Mouse (Mus musculus): Measurements from ENCODE around the gene Rab11b.

Gene Rab11b

DNA sequence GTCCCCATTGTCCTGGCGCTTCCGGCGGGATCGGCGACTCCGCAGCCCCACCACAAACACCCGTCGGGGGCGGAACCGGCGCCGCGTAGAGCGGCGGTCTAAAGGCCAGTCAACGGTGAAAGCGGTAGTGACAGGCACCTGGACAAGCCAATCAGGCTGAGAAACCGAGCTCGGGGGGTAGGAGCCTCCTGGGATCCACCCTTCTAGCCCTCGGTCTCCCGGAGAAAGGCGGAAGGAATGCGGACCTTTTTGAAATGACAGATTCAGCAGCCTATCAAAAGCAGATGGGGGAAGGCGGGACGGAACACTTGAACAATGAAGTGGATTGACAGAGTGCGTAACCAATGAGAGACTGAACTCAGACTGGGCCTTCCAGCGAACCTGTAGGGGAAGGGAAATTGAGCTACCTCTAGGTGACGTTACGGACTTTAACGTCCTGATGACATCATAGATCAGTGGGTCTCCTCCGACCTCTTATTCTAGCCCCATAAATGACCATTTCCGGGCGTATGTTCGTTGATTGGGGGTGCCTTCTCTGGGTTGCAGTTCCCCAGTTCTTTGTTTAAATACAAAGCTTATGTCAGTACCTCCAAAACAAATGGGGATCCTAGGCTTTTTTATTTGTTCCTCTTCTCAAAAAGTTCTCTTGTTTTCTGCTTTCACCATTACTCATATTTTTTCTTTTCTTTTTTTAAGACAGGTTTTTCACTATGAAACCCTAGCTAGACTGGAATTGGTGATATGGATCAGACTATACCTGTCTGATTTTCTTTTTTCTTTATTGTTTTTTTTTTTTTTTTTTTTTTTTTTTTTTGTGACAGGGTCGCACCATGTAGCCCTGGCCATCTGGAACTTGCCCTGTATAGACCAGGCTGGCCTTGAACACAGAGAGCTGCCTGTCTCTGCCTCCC is at the start of gene Rab11b:
Gene Rab11b, minus strand, starts transcription at position 276 of the 911 bp plus-strand sequence.
- DNase-seq (ENCODE audit: low spot score in 2 of 2): peak; percentile 100

DNA sequence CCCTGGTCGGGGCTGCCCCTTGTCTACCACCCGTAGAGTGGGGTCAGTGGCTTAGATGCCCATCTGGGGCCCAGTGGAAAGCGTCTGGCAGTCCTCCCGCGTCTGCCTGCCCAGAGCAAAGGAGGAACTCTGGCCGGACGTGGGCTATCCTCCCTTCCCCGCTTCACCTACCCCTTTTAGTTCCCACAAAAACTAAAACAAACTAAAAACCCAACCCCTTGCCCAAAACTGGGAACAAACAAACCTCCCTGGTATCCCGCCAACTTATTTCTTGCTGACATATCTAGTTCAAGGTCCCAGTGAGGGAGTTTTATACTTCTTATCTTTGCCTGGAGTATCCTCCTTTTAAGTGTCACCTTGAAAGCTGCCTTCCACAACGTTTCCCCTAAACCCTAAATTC is 47.9 kb upstream of the Rab11b start:
- no peak for DNase-seq (ENCODE audit: low spot score in 2 of 2)

DNA sequence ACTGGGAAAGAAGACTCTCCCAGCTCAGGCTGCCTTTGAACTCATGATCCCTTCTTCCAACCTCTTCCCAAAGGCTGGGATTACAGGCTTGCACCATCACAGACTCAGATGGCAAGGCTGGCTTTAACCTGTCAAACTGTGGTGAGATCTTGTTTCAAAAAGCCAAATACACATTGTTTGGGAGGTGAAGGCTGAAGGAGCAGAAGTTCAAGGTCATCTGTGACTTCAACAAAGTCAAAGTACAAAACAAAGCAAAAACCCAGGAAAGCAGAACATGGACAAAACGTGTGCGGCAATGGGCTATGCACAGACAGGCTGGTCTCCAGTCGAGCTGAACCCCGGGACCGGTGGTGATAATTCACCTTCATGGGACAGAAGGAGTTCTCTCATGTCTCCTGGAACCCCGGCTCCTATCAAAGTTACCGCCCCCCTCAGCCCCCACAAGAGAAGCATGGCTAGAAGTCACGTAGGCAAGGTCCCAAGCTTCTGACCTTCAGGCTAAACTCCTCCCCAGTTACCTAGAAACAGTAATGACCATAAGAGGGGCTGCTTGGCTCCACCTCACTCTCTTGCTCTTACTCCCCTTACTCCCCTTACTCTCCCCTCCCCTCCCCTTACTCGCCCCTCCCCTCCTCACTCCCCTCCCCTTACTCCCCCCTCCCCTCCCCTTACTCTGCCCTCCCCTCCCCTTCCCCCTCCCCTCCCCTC is 47.0 kb upstream of the Rab11b start:
- no peak for DNase-seq (ENCODE audit: low spot score in 2 of 2)

DNA sequence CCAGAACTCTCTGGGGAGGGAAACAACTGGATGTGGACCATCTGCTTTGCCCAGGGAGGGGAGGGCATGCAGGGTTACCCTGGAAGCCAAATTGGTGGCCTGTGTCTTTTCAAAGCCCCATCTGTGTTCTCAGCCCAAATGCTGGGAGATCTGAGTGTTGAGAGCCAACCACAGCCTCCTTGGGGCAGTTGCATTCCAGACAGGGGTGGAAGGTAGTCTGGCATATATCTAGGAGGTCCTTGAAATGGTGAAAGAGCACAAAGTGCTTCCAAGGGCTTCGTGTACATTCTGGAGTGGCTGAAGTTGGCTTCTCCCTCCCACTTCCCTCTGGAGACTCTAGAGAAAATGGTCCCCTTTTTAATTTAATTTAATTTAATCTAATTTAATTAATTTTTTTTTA is 44.4 kb upstream of the Rab11b start:
- no peak for DNase-seq (ENCODE audit: low spot score in 2 of 2)

DNA sequence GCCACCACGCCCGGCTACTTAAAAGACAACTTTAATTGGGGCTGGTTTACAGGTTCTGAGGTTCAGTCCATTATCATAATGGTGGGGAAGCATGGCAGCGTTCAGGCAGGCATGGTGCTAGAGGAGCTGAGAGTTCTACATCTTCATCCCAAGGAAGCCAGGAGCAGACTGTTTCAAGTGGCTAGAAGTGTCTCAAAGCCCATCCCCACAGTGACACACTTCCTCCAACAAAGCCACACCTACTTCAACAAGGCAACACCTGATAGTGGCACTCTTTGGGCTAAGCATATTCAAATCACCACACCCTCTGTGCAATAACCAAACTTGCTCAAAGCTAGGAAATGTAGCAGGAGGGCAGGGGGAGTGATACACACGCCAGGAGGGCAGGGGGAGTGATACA is 43.9 kb upstream of the Rab11b start:
- no peak for DNase-seq (ENCODE audit: low spot score in 2 of 2)

DNA sequence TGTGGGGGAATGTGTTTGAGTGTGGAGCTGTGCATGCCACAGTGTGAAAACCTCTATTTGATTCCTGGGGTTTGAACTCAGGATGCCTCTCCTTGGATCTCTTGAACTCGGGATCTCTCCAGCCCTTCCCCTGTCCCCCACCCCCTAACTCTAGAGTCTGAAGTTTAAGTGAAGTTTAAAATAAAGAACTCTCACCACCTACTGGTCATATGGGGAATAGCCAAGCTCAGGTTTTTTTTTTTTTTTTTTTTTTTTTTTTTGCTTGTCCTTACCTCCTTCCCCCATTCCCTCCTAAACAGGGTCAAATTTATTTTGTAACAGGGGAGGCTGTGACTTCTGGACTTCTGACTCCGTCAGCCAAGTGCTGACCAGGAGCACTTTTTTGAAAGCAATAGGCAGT is 41.9 kb upstream of the Rab11b start:
- no peak for DNase-seq (ENCODE audit: low spot score in 2 of 2)

DNA sequence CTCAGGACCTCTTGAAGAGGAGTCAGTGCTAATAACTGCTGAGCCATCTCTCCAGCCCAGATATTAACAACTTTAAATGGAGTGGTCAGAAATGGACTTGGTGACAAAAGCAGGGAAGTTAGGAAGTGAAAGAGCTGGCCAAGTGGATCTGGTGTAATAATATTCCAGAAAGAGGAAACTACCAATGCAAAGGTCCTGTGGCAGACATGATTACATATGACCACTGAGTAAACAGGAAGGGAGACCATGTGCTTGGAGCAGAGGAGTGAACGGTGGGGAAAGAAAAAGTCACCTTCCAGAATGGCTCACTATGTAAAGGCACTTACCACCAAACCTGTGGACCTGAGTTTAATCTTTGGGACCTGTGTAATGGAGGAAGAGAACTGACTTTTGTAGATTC is 38.9 kb upstream of the Rab11b start:
- no peak for DNase-seq (ENCODE audit: low spot score in 2 of 2)

DNA sequence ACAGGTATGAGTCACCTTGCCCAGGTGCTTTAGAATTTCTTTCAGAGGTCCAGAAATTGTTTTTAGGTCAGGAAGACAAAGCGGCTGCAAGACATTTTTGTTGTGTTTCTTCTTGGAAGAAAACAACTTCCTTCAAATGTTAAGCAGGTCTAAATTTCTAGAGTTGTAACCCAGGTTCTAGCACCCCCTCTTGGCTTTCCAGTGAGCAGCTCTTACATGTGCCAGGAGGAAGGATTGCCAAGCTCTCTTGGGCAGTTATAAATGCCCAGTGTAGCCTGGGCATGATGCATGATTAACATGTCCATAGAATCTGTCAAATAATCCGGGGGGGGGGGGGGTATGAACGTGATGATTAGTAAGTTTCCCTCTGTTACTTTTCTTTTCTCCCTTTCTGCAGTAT is 38.0 kb upstream of the Rab11b start:
- no peak for DNase-seq (ENCODE audit: low spot score in 2 of 2)

DNA sequence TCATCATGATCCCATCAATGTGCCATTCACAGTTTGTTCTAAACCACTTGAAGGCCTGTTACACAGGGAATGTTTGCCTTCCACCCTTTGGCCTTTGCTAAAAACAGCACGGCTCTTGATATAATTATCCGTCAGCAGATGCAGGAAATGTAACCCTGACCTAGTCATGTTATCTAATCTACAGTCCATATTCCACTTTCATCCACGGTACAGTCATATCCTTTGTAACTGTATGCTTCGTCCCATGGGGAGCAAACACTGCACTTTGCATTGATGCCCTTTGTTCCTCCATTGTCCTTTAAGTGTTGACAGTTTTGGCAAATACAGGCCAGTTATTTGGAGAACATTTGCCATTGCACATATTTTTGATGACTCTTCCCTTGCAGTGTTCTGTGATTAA is 28.4 kb upstream of the Rab11b start:
- DNase-seq (ENCODE audit: low spot score in 2 of 2): no peak

DNA sequence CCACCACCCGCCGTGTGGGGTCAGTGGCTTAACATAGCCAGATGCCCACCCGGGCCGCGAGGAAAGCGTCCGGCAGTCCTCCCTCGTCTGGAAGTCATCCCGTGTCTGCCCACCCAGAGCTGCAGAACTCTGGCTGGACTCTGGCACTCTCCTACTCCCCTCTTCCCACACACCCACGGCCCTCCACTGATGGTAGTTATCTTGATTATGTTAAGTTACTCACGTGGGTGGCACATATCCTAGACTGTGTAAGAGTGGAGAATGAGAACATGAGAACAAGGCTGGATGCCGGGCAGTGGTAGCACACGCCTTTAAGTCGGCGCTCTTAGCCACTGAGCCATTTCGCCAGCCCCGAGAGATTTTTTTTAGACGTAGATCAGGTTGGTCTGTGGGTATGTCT is 26.0 kb upstream of the Rab11b start:
- DNase-seq (ENCODE audit: low spot score in 2 of 2): no peak

DNA sequence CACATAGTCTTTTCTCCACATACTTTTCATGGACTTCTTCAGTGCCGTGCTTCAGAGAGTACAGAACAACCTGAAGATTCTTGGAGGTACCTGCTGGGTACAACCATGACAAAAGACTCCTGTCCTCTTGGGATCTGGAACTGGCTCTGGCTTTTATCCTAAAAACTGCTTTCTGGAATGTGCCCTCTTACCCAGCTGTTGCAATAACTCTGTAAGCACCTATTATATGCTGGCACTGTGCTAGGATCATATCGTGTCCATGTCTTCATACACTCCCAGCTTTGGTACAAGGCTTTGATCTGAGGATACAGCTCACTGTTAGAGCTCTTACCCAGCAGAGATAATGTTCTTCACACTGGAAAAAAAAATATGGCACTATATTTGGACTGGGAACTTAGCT is 24.6 kb upstream of the Rab11b start:
- no peak for DNase-seq (ENCODE audit: low spot score in 2 of 2)

DNA sequence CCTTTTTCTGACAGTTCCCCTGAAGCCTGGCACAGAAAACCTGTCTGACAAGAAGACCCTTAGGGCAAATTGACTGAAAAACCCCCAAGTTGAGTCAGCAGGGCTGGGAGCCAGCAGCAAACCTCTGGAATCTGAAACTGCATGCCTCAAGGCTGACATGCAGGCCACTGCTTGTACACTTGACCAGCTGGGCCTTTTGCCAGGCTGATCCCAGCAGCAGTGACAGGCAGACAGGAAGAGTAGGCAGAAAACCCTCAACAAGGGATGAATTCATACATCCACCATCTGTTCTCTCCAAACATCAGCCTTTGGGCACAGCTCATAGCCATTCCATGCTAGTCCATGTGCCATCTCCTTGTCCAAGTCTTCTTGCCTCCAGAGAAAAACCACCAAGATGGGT is 23.1 kb upstream of the Rab11b start:
- peak in 1 of 2 experiments; percentile 40 for DNase-seq (ENCODE audit: low spot score in 2 of 2)

DNA sequence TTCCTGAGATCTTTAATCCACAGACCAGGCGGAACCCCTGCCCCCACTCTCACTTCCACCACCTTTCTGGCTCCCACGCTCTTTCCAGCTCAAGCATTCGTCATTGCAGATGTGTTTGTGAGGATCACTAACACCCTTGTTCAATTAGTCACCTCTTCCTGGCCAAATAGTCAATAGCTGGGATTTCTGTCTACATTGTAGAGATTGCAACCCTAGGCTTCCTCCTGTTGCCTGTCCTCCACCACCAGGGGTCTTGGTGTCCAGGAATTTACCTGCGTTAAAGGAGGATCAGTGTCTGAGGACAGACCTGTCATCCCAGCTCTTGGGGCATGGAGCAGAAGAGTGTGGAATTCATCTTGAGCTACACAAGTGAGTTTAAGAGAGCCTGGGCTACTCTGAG is 21.7 kb upstream of the Rab11b start:
- DNase-seq (ENCODE audit: low spot score in 2 of 2): no peak

DNA sequence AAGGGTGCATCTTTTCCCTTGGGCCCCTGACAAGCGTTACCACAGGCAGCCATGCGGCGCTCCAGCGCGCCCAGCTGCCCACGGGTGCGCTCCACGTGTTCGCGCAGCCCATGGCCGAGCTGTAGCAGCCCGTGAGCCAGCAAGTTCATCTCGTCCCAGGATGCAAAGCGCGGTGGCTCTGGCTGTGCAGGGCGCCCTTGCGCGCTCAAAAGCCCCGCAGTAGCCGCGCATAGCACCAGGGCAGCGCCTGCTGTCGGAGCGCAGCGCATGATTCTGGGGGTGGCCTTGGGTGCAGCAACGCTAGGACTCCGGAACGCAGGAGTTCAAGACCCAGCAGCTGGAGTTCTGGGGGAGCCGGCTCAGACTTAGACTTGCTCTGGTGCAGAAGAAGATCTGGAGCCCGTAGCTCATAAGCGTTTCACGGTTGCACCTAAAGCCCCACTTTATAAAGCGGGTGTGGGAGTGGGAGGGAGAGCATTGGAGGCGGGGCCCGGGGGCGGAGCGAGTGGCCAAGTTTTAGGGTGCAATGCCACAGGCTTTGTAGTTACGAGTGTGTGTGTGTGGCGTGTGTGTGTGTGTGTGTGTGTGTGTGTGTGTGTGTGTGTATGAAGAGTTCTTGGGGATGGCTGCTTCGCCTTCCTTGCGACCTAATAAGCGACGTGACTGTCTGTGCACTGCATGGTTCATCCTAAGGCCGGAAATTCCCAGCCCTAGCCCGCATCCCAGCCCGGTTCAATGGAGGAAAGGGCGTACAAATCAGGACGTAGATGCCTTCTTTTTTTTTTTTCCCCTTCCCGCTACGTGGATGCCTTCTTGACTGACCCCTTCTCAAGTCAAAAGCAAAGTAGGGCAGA is 21.0 kb upstream of the Rab11b start, which contains the start of gene Angptl4:
Gene Angptl4, minus strand, starts transcription at position 707 of the 854 bp plus-strand sequence.
- DNase-seq (ENCODE audit: low spot score in 2 of 2): peak in 1 of 2 experiments; percentile 24

DNA sequence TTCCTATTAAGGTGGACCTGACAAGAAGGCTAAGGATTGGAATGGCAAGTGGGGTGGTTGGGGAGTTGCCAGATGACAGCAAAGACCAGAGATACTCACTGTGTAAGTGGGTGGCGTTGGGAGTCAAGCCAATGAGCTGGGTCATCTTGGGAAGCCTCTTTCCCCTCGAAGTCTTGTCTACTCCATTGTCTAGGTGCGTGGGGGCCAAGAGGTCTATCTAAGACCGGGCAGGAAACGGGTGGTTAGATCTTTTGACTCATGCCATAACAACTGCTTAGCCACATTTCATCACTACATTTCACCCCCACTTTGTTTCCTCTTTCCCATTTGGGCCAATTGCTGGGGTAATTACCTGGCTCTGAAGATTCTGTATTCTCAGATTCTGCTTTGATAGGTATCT is 20.1 kb upstream of the Rab11b start:
- DNase-seq (ENCODE audit: low spot score in 2 of 2): no peak

DNA sequence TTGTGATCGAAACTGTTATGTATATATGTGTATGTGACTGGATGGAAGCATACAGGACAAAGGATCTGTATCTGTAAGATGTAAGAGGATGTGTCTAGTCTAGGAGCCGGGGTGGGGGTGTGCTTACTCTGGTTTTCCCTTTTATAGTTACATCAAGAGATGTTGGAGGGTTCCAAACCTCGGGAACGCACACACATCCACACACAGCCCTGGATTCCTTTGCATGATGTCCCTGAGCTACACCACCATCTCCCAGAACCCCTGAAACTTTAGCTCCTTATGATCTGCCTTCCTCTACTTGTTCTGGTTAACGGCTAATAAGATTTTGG is 19.6 kb upstream of the Rab11b start:
- DNase-seq (ENCODE audit: low spot score in 2 of 2): no peak

DNA sequence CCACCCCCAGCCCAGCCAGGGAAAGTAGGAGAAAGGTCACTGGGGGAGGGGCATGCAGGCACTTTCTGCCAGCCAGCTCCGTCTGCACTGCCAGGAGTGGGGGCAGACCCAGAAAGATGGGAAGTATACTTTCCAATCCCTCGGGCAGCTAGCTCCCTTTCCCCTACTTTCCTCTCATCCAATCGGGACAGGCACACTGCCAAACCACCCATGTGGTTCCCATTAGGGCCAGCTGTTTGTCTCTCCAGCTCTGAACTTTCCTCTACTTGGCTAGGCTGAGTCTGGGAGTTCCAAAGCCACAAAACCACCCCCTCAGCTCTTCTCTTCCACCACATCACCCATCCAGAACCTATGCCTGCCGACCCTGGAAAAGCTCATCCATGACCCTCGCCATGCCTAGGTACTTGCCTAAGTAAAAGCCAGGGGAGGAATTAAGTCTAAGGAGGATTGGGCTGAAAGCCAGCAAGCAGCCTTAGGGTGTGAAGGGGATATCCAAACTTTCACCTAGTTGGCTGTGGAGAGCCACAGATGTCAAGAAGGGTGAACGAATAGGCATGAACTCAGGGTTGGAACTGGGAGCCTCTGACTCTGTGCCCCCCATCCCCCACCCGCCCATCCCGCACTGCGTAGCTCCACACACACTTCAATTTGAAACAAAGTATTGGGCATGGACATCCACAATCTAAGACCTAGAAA is 19.1 kb upstream of the Rab11b start:
- DNase-seq (ENCODE audit: low spot score in 2 of 2): peak; percentile 60 to 61

DNA sequence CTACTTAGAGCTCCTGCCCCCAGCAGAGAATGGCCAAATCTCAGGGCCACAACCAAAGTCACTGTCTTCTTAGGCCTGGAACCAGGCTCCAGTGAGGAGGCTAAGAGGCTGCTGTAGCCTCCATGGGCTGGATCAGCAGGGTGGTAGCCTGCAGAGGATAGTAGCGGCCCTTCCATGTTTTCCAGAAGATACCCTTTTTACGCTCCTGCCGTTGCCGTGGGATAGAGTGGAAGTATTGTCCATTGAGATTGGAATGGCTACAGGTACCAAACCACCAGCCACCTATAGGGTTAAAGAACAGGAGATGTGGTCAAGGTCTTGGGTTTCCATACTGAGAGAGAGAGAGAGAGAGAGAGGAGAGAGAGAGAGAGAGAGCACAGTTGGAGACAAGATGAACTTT is 15.0 kb upstream of the Rab11b start:
- no peak for DNase-seq (ENCODE audit: low spot score in 2 of 2)

DNA sequence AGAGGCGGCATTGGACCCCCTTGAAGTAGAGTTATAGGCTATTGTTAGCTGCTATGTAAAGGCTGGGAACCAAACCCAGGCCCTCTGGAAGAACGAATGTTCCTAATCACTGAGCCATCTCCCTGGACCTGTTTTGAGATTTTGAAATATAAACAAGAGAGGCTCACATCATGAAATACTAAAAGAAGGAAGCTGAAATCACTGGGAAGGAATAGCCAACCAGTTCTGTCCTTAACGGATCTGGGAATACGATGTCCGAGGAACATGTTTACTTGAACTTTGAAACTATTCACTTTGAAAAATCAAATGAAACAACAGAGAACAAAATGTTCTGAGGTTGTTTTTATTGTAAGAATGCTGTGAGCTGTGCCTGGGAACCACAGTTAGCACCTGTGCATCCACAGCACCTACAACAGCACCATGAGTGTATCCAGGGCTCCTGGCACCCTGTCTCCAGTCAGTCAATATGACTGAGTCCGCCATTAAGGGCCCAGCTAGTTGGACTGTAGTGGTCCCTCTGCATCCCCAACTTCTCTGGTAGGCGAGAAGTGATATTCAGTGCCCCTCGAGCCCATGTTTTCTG is 14.3 kb upstream of the Rab11b start:
- DNase-seq (ENCODE audit: low spot score in 2 of 2): no peak

DNA sequence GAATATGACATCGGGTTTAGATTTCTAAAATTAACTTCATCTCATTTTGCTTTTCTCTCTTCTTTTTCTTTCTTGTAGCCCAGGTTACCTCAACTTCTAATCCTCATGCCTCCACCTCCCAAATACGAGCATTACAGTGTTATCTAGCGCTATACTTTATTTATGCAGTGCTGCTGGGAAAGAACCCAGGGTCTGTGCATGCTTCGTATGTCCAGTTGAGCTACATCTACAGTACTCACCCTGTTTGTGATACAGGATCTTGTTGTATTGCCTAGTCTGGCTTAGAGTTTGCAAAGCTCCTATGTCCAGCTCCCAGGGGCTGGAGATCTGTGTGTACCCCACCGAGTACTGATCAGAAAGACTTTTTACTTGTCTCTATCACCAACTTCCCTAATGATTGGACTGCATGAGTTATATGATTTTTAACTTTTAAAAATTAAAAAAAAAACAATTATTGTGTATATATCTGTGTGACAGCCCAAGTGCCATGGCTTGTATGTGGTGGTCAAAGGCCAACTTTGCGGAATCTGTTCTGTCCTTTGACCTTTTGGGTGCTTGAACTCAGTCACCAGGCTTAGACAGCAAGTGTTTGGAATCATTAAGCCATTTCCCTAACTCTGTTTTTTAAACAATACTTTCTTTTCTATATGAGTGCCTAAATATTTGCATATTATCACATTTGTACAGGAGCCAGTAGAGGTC is 13.7 kb upstream of the Rab11b start:
- no peak for DNase-seq (ENCODE audit: low spot score in 2 of 2)

DNA sequence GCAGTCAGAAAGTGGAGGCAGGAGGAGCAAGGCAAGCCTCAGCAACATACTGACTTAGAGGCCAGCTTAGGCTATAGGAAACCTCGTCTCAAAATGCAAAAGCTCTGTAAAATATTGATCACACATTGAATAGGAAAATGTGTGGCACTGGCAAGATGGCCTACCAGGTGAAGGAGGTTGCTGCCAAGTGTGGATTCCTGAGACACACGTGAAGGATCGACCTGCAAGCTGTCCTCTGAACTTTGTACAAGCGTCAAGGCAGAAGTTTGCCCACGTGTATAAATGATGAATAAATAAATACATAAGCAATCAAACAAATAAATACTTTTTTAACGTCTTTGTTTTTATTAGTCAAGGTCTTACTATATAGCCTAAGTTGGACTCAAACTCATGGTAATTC is 13.1 kb upstream of the Rab11b start:
- no peak for DNase-seq (ENCODE audit: low spot score in 2 of 2)

Measured in frontal cortex, postnatal 25 days (tissue).